ENCODE assay signal across 8 mouse cellular contexts in genomic region chr11:51636323-51636684, GRCm38 (mm10). TPM values are rescaled to one million over a fixed set of nuclear protein-coding genes. Genes with fewer than 3 reads are reported as not detected.
A peak's percentile ranks its signal among the peaks of the same experiment; 100 is the strongest.
DNase-seq lines count a peak whose midpoint lies in the region; ATAC-seq lines count a peak whose summit lies in the region.

No protein-coding gene starts in this region.

- H3K27me3 ChIP-seq in embryonic facial prominence, embryonic 10.5 days (replicated peaks; ENCODE audit: low read depth, poor library complexity, severe bottlenecking): no peaks in the 10 kb centered on the region
- H3K27me3 ChIP-seq in heart, embryonic 16.5 days (ENCODE audit: control insufficient read depth, insufficient read depth, low read length): no peaks in the 10 kb centered on the region

- WGBS in embryonic facial prominence, embryonic 10.5 days: 6% methylated on average over 6 of the region's 6 CpGs
- 5% methylated on average over 6 of the region's 6 CpGs for WGBS in heart, embryonic 16.5 days
- 7% methylated on average over 6 of the region's 6 CpGs for WGBS in macrophage (ENCODE audit: missing documents)

- H3K9ac ChIP-seq in heart, embryonic 16.5 days (ENCODE audit: low read length): peak overlapping the region; percentile 75

- no peak for ATAC-seq in heart, embryonic 16.5 days (replicated peaks; ENCODE audit: extremely low read depth, insufficient read depth, low FRiP score)

- peak; percentile 64 to 73 for DNase-seq in CD8-positive naive resting alpha-beta T cell, adult 2 months (ENCODE audit: low read depth in 2 of 2, low spot score in 2 of 2)
- peak; percentile 77 for DNase-seq in adipocyte (ENCODE audit: low spot score)
- peak; percentile 79 for DNase-seq in embryonic facial prominence, embryonic 10.5 days (ENCODE audit: low spot score)
- DNase-seq in kidney, postnatal 36 days: peak; percentile 73 to 79
- DNase-seq in right cerebral cortex, postnatal 25 days: peak; percentile 36
- no peak for DNase-seq in ovary, postnatal 10 days (ENCODE audit: low spot score)

- H3K36me3 ChIP-seq in embryonic facial prominence, embryonic 10.5 days (replicated peaks): 0 out of 2 replicates have a peak, but pooled peaks cover 5% of the 10 kb centered on the region
- H3K36me3 ChIP-seq in heart, embryonic 16.5 days (ENCODE audit: control insufficient read depth, insufficient read depth): no peaks in the 10 kb centered on the region
- H3K36me3 ChIP-seq in macrophage (ENCODE audit: inconsistent target): no peaks in the 10 kb centered on the region

- H3K27ac ChIP-seq in embryonic facial prominence, embryonic 10.5 days (replicated peaks): peak overlapping the region; percentile 86
- H3K27ac ChIP-seq in heart, embryonic 16.5 days (ENCODE audit: low read length): peak overlapping the region; percentile 83
- peak overlapping the region; percentile 86 for H3K27ac ChIP-seq in macrophage

- H3K4me3 ChIP-seq in embryonic facial prominence, embryonic 10.5 days: peak overlapping the region; percentile 90
- H3K4me3 ChIP-seq in heart, embryonic 16.5 days (ENCODE audit: low read length): peak overlapping the region; percentile 60
- H3K4me3 ChIP-seq in macrophage (ENCODE audit: inconsistent target): peak overlapping the region; percentile 71

- peak overlapping the region; percentile 92 for H3K4me2 ChIP-seq in heart, embryonic 16.5 days (ENCODE audit: low read depth, low read length)

- H3K9me3 ChIP-seq in embryonic facial prominence, embryonic 10.5 days: no peaks in the 10 kb centered on the region
- H3K9me3 ChIP-seq in heart, embryonic 16.5 days (replicated peaks; ENCODE audit: control insufficient read depth, low read length): no peaks in the 10 kb centered on the region

- peaks cover 30% of the 10 kb centered on the region for H3K4me1 ChIP-seq in embryonic facial prominence, embryonic 10.5 days
- peaks cover 19% of the 10 kb centered on the region for H3K4me1 ChIP-seq in heart, embryonic 16.5 days (ENCODE audit: control insufficient read depth, insufficient read depth, low read length)

- H3K79me2 ChIP-seq in macrophage (ENCODE audit: inconsistent target): peaks cover 41% of the 10 kb centered on the region

RNA-seq across cellular contexts. Expression of gene Rmnd5b, which starts 0.6 kb away (rescaled TPM):
- 32.7 and 38.1 TPM in 2 replicates for polyA plus RNA-seq in embryonic facial prominence, embryonic 10.5 days (2016; fragmentation: Nextera tagmentation; extraction: Ambion mirVana)
- 37.1 and 38.2 TPM in 2 replicates for polyA plus RNA-seq in heart, embryonic 16.5 days (2015; fragmentation: Nextera tagmentation; extraction: Ambion mirVana)
- 10 to 100 TPM in 25 of 26 experiments, 1 to 10 TPM in 1; 5.8 to 64.4 (median 26.4) TPM for total RNA-seq in macrophage (2018; cell fraction: chromatin; rRNA removed)
- 10 to 100 TPM; 12.1 to 48.9 (median 25.2) TPM for total RNA-seq in macrophage (2018; cell fraction: cytosol; rRNA removed)
- total RNA-seq in macrophage (2018; cell fraction: nucleus; rRNA removed): 10 to 100 TPM in 24 of 26 experiments, 1 to 10 TPM in 2; 9.5 to 48.8 (median 21.0) TPM
- polyA plus RNA-seq in macrophage (2018): 15.5 to 43.6 TPM (median 25.5 TPM) in 3 replicates

RNA-seq across cellular contexts. Expression of gene N4bp3, which starts 14.3 kb away (rescaled TPM):
- polyA plus RNA-seq in embryonic facial prominence, embryonic 10.5 days (2016; fragmentation: Nextera tagmentation; extraction: Ambion mirVana): 15.8 and 17.4 TPM in 2 replicates
- polyA plus RNA-seq in heart, embryonic 16.5 days (2015; fragmentation: Nextera tagmentation; extraction: Ambion mirVana): 21.6 and 25.8 TPM in 2 replicates
- 10 to 100 TPM in 5 of 26 experiments, 1 to 10 TPM in 21; 2.6 to 21.1 (median 6.6) TPM for total RNA-seq in macrophage (2018; cell fraction: chromatin; rRNA removed)
- 10 to 100 TPM in 7 of 26 experiments, 1 to 10 TPM in 19; 2.5 to 18.8 (median 6.6) TPM for total RNA-seq in macrophage (2018; cell fraction: cytosol; rRNA removed)
- 10 to 100 TPM in 7 of 26 experiments, 1 to 10 TPM in 19; 2.0 to 23.1 (median 7.9) TPM for total RNA-seq in macrophage (2018; cell fraction: nucleus; rRNA removed)
- 3.9 to 13.9 TPM (median 6.3 TPM) in 3 replicates for polyA plus RNA-seq in macrophage (2018)

RNA-seq across cellular contexts. Expression of gene D930048N14Rik, which starts 14.4 kb away (rescaled TPM):
- polyA plus RNA-seq in embryonic facial prominence, embryonic 10.5 days (2016; fragmentation: Nextera tagmentation; extraction: Ambion mirVana): 1.6 and 2.4 TPM in 2 replicates
- polyA plus RNA-seq in heart, embryonic 16.5 days (2015; fragmentation: Nextera tagmentation; extraction: Ambion mirVana): 1.3 and 1.9 TPM in 2 replicates
- 10 to 100 TPM in 4 of 26 experiments, 1 to 10 TPM in 21, under 1 TPM in 1; 0.81 to 19.0 (median 3.2) TPM for total RNA-seq in macrophage (2018; cell fraction: chromatin; rRNA removed)
- 1 to 10 TPM in 6 of 26 experiments, under 1 TPM in 20; 0.10 to 3.1 (median 0.49) TPM for total RNA-seq in macrophage (2018; cell fraction: cytosol; rRNA removed)
- total RNA-seq in macrophage (2018; cell fraction: nucleus; rRNA removed): 10 to 100 TPM in 7 of 26 experiments, 1 to 10 TPM in 19; 1.1 to 37.4 (median 5.8) TPM
- 0.58 to 4.2 TPM (median 2.0 TPM) in 3 replicates for polyA plus RNA-seq in macrophage (2018)

RNA-seq across cellular contexts. Expression of gene Nhp2, which starts 16.8 kb away (rescaled TPM):
- polyA plus RNA-seq in embryonic facial prominence, embryonic 10.5 days (2016; fragmentation: Nextera tagmentation; extraction: Ambion mirVana): 260 and 276 TPM in 2 replicates
- 77.9 and 88.1 TPM in 2 replicates for polyA plus RNA-seq in heart, embryonic 16.5 days (2015; fragmentation: Nextera tagmentation; extraction: Ambion mirVana)
- total RNA-seq in macrophage (2018; cell fraction: chromatin; rRNA removed): 10 to 100 TPM in 19 of 26 experiments, 1 to 10 TPM in 7; 6.7 to 48.1 (median 12.0) TPM
- 10 to 100 TPM; 32.4 to 68.5 (median 50.3) TPM for total RNA-seq in macrophage (2018; cell fraction: cytosol; rRNA removed)
- 10 to 100 TPM in 25 of 26 experiments, 1 to 10 TPM in 1; 9.7 to 57.2 (median 17.0) TPM for total RNA-seq in macrophage (2018; cell fraction: nucleus; rRNA removed)
- 45.0 to 125 TPM (median 72.8 TPM) in 3 replicates for polyA plus RNA-seq in macrophage (2018)

RNA-seq across cellular contexts. Expression of gene Hnrnpab, which starts 29.7 kb away (rescaled TPM):
- polyA plus RNA-seq in embryonic facial prominence, embryonic 10.5 days (2016; fragmentation: Nextera tagmentation; extraction: Ambion mirVana): 636 and 666 TPM in 2 replicates
- polyA plus RNA-seq in heart, embryonic 16.5 days (2015; fragmentation: Nextera tagmentation; extraction: Ambion mirVana): 251 and 280 TPM in 2 replicates
- total RNA-seq in macrophage (2018; cell fraction: chromatin; rRNA removed): 100 to 1,000 TPM in 6 of 26 experiments, 10 to 100 TPM in 20; 61.5 to 128 (median 92.7) TPM
- total RNA-seq in macrophage (2018; cell fraction: cytosol; rRNA removed): 100 to 1,000 TPM; 222 to 303 (median 262) TPM
- total RNA-seq in macrophage (2018; cell fraction: nucleus; rRNA removed): 100 to 1,000 TPM; 104 to 259 (median 129) TPM
- polyA plus RNA-seq in macrophage (2018): 203 to 532 TPM (median 476 TPM) in 3 replicates
